Mouse (Mus musculus) gastrocnemius, adult 2 months (tissue): ENCODE data around the gene Art1. TPM values are rescaled to one million over a fixed set of nuclear protein-coding genes. Genes with fewer than 3 reads are reported as not detected.

Experiments
- DNase-seq: peaks from one replicate; pipeline ENCODE4 v3.0.0; 2022
- H3K27ac ChIP-seq: fragments of 200-600 bp; 2 replicates; pipeline ENCODE4 v1.8.1; 2022; ENCODE audit warnings: mild to moderate bottlenecking
- H3K4me3 ChIP-seq: fragments of 200-600 bp; 2 replicates; pipeline ENCODE4 v1.8.1; 2022; ENCODE audit warnings: mild to moderate bottlenecking, moderate library complexity
- CTCF ChIP-seq: fragments of 200-600 bp; IDR thresholded peaks from 2 replicates; pipeline ENCODE4 v1.8.1; 2022; ENCODE audit warnings: antibody characterized with exemption, mild to moderate bottlenecking, moderate library complexity
- intact Hi-C: fragments of 180-260 bp; cut with DNase I; formaldehyde crosslinking; loops from one replicate; pipeline ENCODE4 v1.15.1; 2025
- total RNA-seq, 2 experiments: library from RNA; stranded (reverse); gene quantifications; 2 replicates each; pipeline ENCODE4 v1.2.3; 2021

Art1 gene
- total RNA-seq, 2 experiments from 2014 or later, result 480 to 491 TPM

- intact Hi-C loops, result no loop called here
- DNase-seq, result peak; percentile 12
- no peak within 1 kb of the TSS; the same call in 1 of the 2 replicates for H3K27ac ChIP-seq
- no peak within 1 kb of the TSS for H3K4me3 ChIP-seq
- no peak for TF ChIP-seq CTCF
These were observed 15.2 kb downstream of the Art1 start, which contains the start of gene Chrna10 for GRCm38 (mm10) chr7:102116579-102117331. TSS of gene Chrna10 (minus strand) at chr7:102116828.

GRCm38 (mm10) chr7:102117382-102117781 is 15.8 kb downstream of the Art1 start:
- intact Hi-C loops, result no loop called here
- no peak for TF ChIP-seq CTCF
- DNase-seq, result peak; percentile 16
- Histone ChIP-seq H3K27ac (no peak overlapping the region), H3K4me3 (no peak overlapping the region)

GRCm38 (mm10) chr7:102120326-102120725 is 18.8 kb downstream of the Art1 start:
- Histone ChIP-seq H3K4me3 (no peak overlapping the region), H3K27ac (no peak overlapping the region)
- intact Hi-C loops, result no loop called here
- no peak for TF ChIP-seq CTCF
- no peak for DNase-seq

GRCm38 (mm10) chr7:102132395-102132794 is 30.9 kb downstream of the Art1 start:
- peak overlapping the region; percentile 50 for H3K27ac ChIP-seq
- no peak for DNase-seq
- no peak overlapping the region for H3K4me3 ChIP-seq
- intact Hi-C loops, result no loop called here
- TF ChIP-seq CTCF, result no peak

GRCm38 (mm10) chr7:102137464-102137863 is 35.9 kb downstream of the Art1 start:
- TF ChIP-seq CTCF, result peak; percentile 64
- DNase-seq, result peak; percentile 32
- intact Hi-C loops, result loop anchor here (5.0 kb wide), 1 partner anchor 85 kb away; no protein-coding TSS in a partner anchor
- H3K4me3 ChIP-seq, result no peak overlapping the region
- H3K27ac ChIP-seq, result no peak overlapping the region

GRCm38 (mm10) chr7:102137898-102138297 is 36.4 kb downstream of the Art1 start:
- intact Hi-C loops, result loop anchor here (5.0 kb wide), 1 partner anchor 84 kb away; no protein-coding TSS in a partner anchor
- no peak overlapping the region for H3K27ac ChIP-seq
- DNase-seq, result no peak
- no peak for TF ChIP-seq CTCF
- H3K4me3 ChIP-seq, result no peak overlapping the region

- intact Hi-C loops, result no loop called here
- Histone ChIP-seq H3K27ac (no peak overlapping the region), H3K4me3 (no peak overlapping the region)
- TF ChIP-seq CTCF, result no peak
- DNase-seq, result no peak
These were observed 52.1 kb downstream of the Art1 start for GRCm38 (mm10) chr7:102153691-102154090.

Other genes with a start within 250 kb of the Art1 start
- 1 to 10 TPM in 1 of 2 experiments, under 1 TPM in 1; 0.77 to 4.3 TPM for gene Folr2, start 244.5 kb upstream of the Art1 start, total RNA-seq
- 10 to 100 TPM; 17.3 to 26.6 TPM for gene Anapc15, start 238.0 kb upstream of the Art1 start, total RNA-seq
- 1 to 10 TPM; 2.4 to 2.8 TPM for gene Folr1, start 231.0 kb upstream of the Art1 start, total RNA-seq
- gene Lamtor1, start 195.8 kb upstream of the Art1 start, total RNA-seq, result 100 to 1,000 TPM in 1 of 2 experiments, 10 to 100 TPM in 1; 93.2 to 107 TPM
- gene Tomt, start 195.4 kb upstream of the Art1 start, total RNA-seq, result not detected
- gene Lrrc51, start 167.8 kb upstream of the Art1 start, total RNA-seq, result 1 to 10 TPM; 4.1 to 4.2 TPM
- gene Numa1, start 167.6 kb upstream of the Art1 start, total RNA-seq, result 10 to 100 TPM; 47.1 to 53.6 TPM
- 1 to 10 TPM; 1.9 to 2.3 TPM for gene Il18bp, start 83.1 kb upstream of the Art1 start, total RNA-seq
- 10 to 100 TPM; 23.3 to 25.7 TPM for gene Rnf121, start 36.3 kb upstream of the Art1 start, total RNA-seq
- 1 to 10 TPM; 4.4 to 6.5 TPM for gene Xndc1, start 36.2 kb upstream of the Art1 start, total RNA-seq
- 1 to 10 TPM in 1 of 2 experiments, under 1 TPM in 1; 0.50 to 1.2 TPM for gene Xntrpc, start 36.0 kb upstream of the Art1 start, total RNA-seq
- 1 to 10 TPM in 1 of 2 experiments, under 1 TPM in 1; 0.10 to 1.3 TPM for gene Trpc2, start 18.6 kb upstream of the Art1 start, total RNA-seq
- gene Art5, start 7.7 kb downstream of the Art1 start, total RNA-seq, result 10 to 100 TPM; 18.3 to 30.4 TPM
- not detected for gene Chrna10, start 15.1 kb downstream of the Art1 start, total RNA-seq
- 10 to 100 TPM; 27.0 to 28.0 TPM for gene Nup98, start 108.4 kb downstream of the Art1 start, total RNA-seq
- 10 to 100 TPM; 27.2 to 29.4 TPM for gene Pgap2, start 108.5 kb downstream of the Art1 start, total RNA-seq
- 10 to 100 TPM; 14.7 to 17.0 TPM for gene Rhog, start 154.3 kb downstream of the Art1 start, total RNA-seq
- gene Stim1, start 166.1 kb downstream of the Art1 start, total RNA-seq, result 100 to 1,000 TPM; 156 to 196 TPM